Mouse (Mus musculus): ENCODE measurements at regions not wholly inside any gene's neighbourhood (a gene's known extent, or its start where the extent isn't known, plus 50 kb on each side); places are given as distances from the start of the nearest gene placed in this dataset.

GRCm38 (mm10) chr9:14199116-14199515 is 75.8 kb upstream of the Sesn3 start:
- no peak overlapping the region for H3K27ac ChIP-seq (ENCODE audit: low read depth, low read length)
- ATAC-seq = no peak
- no peaks in the 10 kb centered on the region for H3K27me3 ChIP-seq (replicated peaks; ENCODE audit: control insufficient read depth, insufficient read depth, low read length)
- H3K4me1 ChIP-seq (ENCODE audit: control insufficient read depth, insufficient read depth, low read length) = no peaks in the 10 kb centered on the region
- WGBS = 89% methylated on average over 3 of the region's 3 CpGs
- H3K36me3 ChIP-seq (ENCODE audit: control insufficient read depth, insufficient read depth, low read length) = no peaks in the 10 kb centered on the region
- H3K9me3 ChIP-seq (replicated peaks; ENCODE audit: control insufficient read depth, low read length) = no peaks in the 10 kb centered on the region
- DNase-seq (ENCODE audit: low spot score) = no peak
- no peak overlapping the region for H3K4me3 ChIP-seq (ENCODE audit: low read depth, low read length)
- H3K4me2 ChIP-seq (ENCODE audit: low read length) = no peak overlapping the region
- no peak overlapping the region for H3K9ac ChIP-seq (ENCODE audit: low read length)

DNA sequence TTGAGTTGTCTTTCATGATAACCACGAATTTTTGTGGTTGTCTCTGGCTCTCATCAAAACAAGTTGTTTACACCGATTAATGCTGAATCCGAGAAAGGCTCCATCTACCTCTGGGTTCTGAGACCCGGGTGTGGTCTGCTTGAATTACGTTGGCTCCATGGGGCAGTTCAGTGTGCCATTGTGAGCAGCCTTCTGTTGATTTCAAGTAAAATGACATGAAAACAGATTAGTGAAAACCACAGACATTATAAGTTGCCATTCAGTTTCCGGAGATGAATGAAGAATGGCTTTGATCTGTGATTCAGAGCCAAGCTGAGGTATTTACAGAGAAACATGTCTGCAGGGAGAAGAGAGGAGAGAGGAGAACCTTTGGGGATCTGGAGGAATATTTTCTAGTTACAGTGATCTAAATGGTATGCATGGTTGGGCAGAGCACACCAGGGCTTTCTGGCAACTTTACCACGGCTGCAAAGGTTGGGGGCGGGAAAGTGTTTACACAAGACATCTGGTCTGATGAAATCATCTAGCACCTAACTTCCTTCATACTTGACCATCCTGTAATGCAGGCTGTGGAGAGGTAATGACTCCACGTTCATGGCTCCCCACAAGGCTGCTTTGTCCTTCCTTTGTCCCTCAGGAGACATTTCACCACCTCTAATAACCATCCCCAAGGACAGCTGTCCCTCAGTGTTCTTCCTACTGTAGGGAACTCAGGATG is 74.7 kb upstream of the Sesn3 start:
- Histone ChIP-seq H3K27ac (ENCODE audit: low read depth, low read length) (no peak overlapping the region), H3K4me2 (ENCODE audit: low read length) (no peak overlapping the region), H3K9me3 (replicated peaks; ENCODE audit: control insufficient read depth, low read length) (no peaks in the 10 kb centered on the region), H3K9ac (ENCODE audit: low read length) (no peak overlapping the region), H3K4me1 (ENCODE audit: control insufficient read depth, insufficient read depth, low read length) (no peaks in the 10 kb centered on the region), H3K4me3 (ENCODE audit: low read depth, low read length) (no peak overlapping the region), H3K27me3 (replicated peaks; ENCODE audit: control insufficient read depth, insufficient read depth, low read length) (no peaks in the 10 kb centered on the region), H3K36me3 (ENCODE audit: control insufficient read depth, insufficient read depth, low read length) (no peaks in the 10 kb centered on the region)
- DNase-seq (ENCODE audit: low spot score) = no peak
- ATAC-seq = no peak
- 69% methylated on average over 9 of the region's 9 CpGs for WGBS

DNA sequence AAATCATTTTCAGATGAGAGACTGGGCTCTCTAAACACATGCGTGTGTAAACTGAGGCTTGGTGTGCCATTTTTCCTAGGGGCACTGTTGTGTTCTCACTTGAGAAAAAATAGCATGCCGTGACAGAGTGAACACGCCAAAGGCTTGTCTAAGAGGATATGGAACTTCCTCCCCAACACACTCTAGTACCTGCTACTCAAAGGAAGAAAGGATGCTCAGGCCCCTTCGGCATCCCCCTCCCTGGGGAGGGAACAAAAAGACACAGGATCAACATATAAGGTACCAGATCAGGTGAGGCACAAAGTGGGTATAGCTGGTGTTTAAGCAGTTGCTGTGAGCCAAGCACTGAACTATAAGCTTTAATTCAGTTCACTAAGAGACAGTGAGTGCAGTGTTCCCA is 74.0 kb upstream of the Sesn3 start:
- H3K27ac ChIP-seq (ENCODE audit: low read depth, low read length) = no peak overlapping the region
- 93% methylated on average over 4 of the region's 4 CpGs for WGBS
- no peak overlapping the region for H3K4me2 ChIP-seq (ENCODE audit: low read length)
- no peak overlapping the region for H3K9ac ChIP-seq (ENCODE audit: low read length)
- no peaks in the 10 kb centered on the region for H3K9me3 ChIP-seq (replicated peaks; ENCODE audit: control insufficient read depth, low read length)
- ATAC-seq (no peak), DNase-seq (ENCODE audit: low spot score) (no peak)
- H3K4me1 ChIP-seq (ENCODE audit: control insufficient read depth, insufficient read depth, low read length) = no peaks in the 10 kb centered on the region
- H3K27me3 ChIP-seq (replicated peaks; ENCODE audit: control insufficient read depth, insufficient read depth, low read length) = no peaks in the 10 kb centered on the region
- no peaks in the 10 kb centered on the region for H3K36me3 ChIP-seq (ENCODE audit: control insufficient read depth, insufficient read depth, low read length)
- H3K4me3 ChIP-seq (ENCODE audit: low read depth, low read length) = no peak overlapping the region

DNA sequence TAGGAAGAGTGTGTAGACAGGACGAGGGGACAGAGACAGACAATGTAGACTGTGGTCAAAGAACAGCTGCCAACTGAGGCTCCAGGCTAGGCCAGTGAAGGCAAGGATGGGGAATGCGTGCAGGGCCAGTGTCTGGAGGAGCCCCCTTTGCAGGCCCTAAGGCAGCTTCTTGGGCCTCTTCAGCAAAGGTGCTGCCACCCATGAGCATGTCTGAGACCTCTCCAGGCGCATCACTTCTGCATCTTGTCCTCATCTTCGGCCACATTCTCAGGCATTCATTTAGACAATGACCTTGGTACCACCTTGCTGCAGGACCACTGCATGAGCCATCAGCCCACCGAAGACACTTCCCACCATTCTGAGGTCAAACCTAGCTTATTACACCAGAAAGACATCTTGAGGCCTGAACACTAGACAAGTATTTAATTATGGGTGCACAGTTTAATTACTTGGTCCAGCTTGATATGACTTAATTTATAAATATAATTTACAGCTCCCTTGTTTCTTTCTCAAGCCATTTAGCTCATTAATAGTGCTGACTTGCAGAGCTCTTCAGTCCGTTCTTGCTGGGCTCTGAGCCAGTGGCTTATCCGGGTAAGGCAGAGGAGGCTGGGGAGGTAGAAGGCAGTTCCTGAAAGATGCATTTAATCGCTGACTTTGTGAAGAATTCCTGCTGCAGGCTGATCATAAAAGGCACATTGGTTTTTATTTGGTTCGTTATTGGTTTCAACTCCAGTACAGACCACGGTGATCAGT is 72.1 kb upstream of the Sesn3 start:
- 76% methylated on average over 10 of the region's 10 CpGs for WGBS
- DNase-seq (ENCODE audit: low spot score) = no peak
- H3K4me1 ChIP-seq (ENCODE audit: control insufficient read depth, insufficient read depth, low read length) = no peaks in the 10 kb centered on the region

GRCm38 (mm10) chr9:14203307-14203695 is 71.6 kb upstream of the Sesn3 start:
- no peak overlapping the region for H3K4me3 ChIP-seq (ENCODE audit: low read depth, low read length)
- H3K36me3 ChIP-seq (ENCODE audit: control insufficient read depth, insufficient read depth, low read length) = no peaks in the 10 kb centered on the region
- no peaks in the 10 kb centered on the region for H3K4me1 ChIP-seq (ENCODE audit: control insufficient read depth, insufficient read depth, low read length)
- H3K9ac ChIP-seq (ENCODE audit: low read length) = no peak overlapping the region
- no peak for DNase-seq (ENCODE audit: low spot score)
- 81% methylated on average over 2 of the region's 2 CpGs for WGBS
- no peaks in the 10 kb centered on the region for H3K27me3 ChIP-seq (replicated peaks; ENCODE audit: control insufficient read depth, insufficient read depth, low read length)
- no peak overlapping the region for H3K4me2 ChIP-seq (ENCODE audit: low read length)
- no peak overlapping the region for H3K27ac ChIP-seq (ENCODE audit: low read depth, low read length)
- H3K9me3 ChIP-seq (replicated peaks; ENCODE audit: control insufficient read depth, low read length) = no peaks in the 10 kb centered on the region
- ATAC-seq = no peak

More for the DNA sequence above, 72.1 kb upstream of the Sesn3 start:
- ATAC-seq = no peak
- Histone ChIP-seq H3K36me3 (ENCODE audit: control insufficient read depth, insufficient read depth, low read length) (no peaks in the 10 kb centered on the region), H3K4me2 (ENCODE audit: low read length) (no peak overlapping the region), H3K4me3 (ENCODE audit: low read depth, low read length) (no peak overlapping the region), H3K27me3 (replicated peaks; ENCODE audit: control insufficient read depth, insufficient read depth, low read length) (no peaks in the 10 kb centered on the region), H3K27ac (ENCODE audit: low read depth, low read length) (no peak overlapping the region), H3K9me3 (replicated peaks; ENCODE audit: control insufficient read depth, low read length) (no peaks in the 10 kb centered on the region), H3K9ac (ENCODE audit: low read length) (no peak overlapping the region)

GRCm38 (mm10) chr9:14203768-14204416 is 71.0 kb upstream of the Sesn3 start:
- DNase-seq (ENCODE audit: low spot score) = no peak
- H3K4me1 ChIP-seq (ENCODE audit: control insufficient read depth, insufficient read depth, low read length) = no peaks in the 10 kb centered on the region

GRCm38 (mm10) chr9:14204817-14205216 is 70.0 kb upstream of the Sesn3 start:
- ATAC-seq (no peak), DNase-seq (ENCODE audit: low spot score) (no peak)
- 93% methylated on average over 1 of the region's 1 CpGs for WGBS

More at GRCm38 (mm10) chr9:14203768-14204416, 71.0 kb upstream of the Sesn3 start:
- Histone ChIP-seq H3K9ac (ENCODE audit: low read length) (no peak overlapping the region), H3K27ac (ENCODE audit: low read depth, low read length) (no peak overlapping the region), H3K4me2 (ENCODE audit: low read length) (no peak overlapping the region), H3K36me3 (ENCODE audit: control insufficient read depth, insufficient read depth, low read length) (no peaks in the 10 kb centered on the region), H3K4me3 (ENCODE audit: low read depth, low read length) (no peak overlapping the region), H3K27me3 (replicated peaks; ENCODE audit: control insufficient read depth, insufficient read depth, low read length) (no peaks in the 10 kb centered on the region), H3K9me3 (replicated peaks; ENCODE audit: control insufficient read depth, low read length) (no peaks in the 10 kb centered on the region)
- no peak for ATAC-seq
- 87% methylated on average over 11 of the region's 11 CpGs for WGBS

GRCm38 (mm10) chr9:14206838-14207560 is 67.9 kb upstream of the Sesn3 start:
- Histone ChIP-seq H3K27ac (ENCODE audit: low read depth, low read length) (no peak overlapping the region), H3K4me1 (ENCODE audit: control insufficient read depth, insufficient read depth, low read length) (no peaks in the 10 kb centered on the region), H3K4me3 (ENCODE audit: low read depth, low read length) (no peak overlapping the region), H3K27me3 (replicated peaks; ENCODE audit: control insufficient read depth, insufficient read depth, low read length) (no peaks in the 10 kb centered on the region), H3K9ac (ENCODE audit: low read length) (no peak overlapping the region), H3K36me3 (ENCODE audit: control insufficient read depth, insufficient read depth, low read length) (no peaks in the 10 kb centered on the region), H3K9me3 (replicated peaks; ENCODE audit: control insufficient read depth, low read length) (no peaks in the 10 kb centered on the region), H3K4me2 (ENCODE audit: low read length) (no peak overlapping the region)
- DNase-seq (ENCODE audit: low spot score) (no peak), ATAC-seq (no peak)
- 88% methylated on average over 16 of the region's 16 CpGs for WGBS

More at GRCm38 (mm10) chr9:14204817-14205216, 70.0 kb upstream of the Sesn3 start:
- Histone ChIP-seq H3K36me3 (ENCODE audit: control insufficient read depth, insufficient read depth, low read length) (no peaks in the 10 kb centered on the region), H3K27me3 (replicated peaks; ENCODE audit: control insufficient read depth, insufficient read depth, low read length) (no peaks in the 10 kb centered on the region), H3K4me3 (ENCODE audit: low read depth, low read length) (no peak overlapping the region), H3K9ac (ENCODE audit: low read length) (no peak overlapping the region), H3K9me3 (replicated peaks; ENCODE audit: control insufficient read depth, low read length) (no peaks in the 10 kb centered on the region), H3K4me1 (ENCODE audit: control insufficient read depth, insufficient read depth, low read length) (no peaks in the 10 kb centered on the region), H3K27ac (ENCODE audit: low read depth, low read length) (0 out of 2 replicates have a peak overlapping the region, but pooled peaks have one; percentile 2), H3K4me2 (ENCODE audit: low read length) (no peak overlapping the region)
